Mouse (Mus musculus) mature B cell (primary cell): ENCODE measurements around the gene Abcc4.

Source experiments
- in situ Hi-C: fragments of 300-500 bp; cut with MboI; formaldehyde crosslinking; loops from 2 replicates; pipeline ENCODE4 v1.14.3; 2019

Gene Abcc4

GRCm38 (mm10) chr14:118705808-118706731 lies at the start of gene Abcc4:
Abcc4 (minus strand) TSS chr14:118706219.
- in situ Hi-C loops: no loop called here

- in situ Hi-C loops: no loop called here
Observed at GRCm38 (mm10) chr14:118751193-118751753, 45.3 kb upstream of the Abcc4 start.

- in situ Hi-C loops: no loop called here
Observed at GRCm38 (mm10) chr14:118750505-118751192, 44.6 kb upstream of the Abcc4 start.

- in situ Hi-C loops: no loop called here
Observed at GRCm38 (mm10) chr14:118749715-118750114, 43.7 kb upstream of the Abcc4 start.

GRCm38 (mm10) chr14:118749068-118749467 lies 43.0 kb upstream of the Abcc4 start:
- in situ Hi-C loops: no loop called here

GRCm38 (mm10) chr14:118742862-118743261 lies 36.8 kb upstream of the Abcc4 start:
- in situ Hi-C loops: no loop called here

- in situ Hi-C loops: no loop called here
Observed at GRCm38 (mm10) chr14:118741780-118742179, 35.8 kb upstream of the Abcc4 start.

- in situ Hi-C loops: no loop called here
Observed at GRCm38 (mm10) chr14:118737251-118737888, 31.4 kb upstream of the Abcc4 start.

- in situ Hi-C loops: no loop called here
Observed at GRCm38 (mm10) chr14:118735114-118735513, 29.1 kb upstream of the Abcc4 start.

- in situ Hi-C loops: no loop called here
Observed at GRCm38 (mm10) chr14:118733146-118733545, 27.1 kb upstream of the Abcc4 start.

GRCm38 (mm10) chr14:118730631-118731030 lies 24.6 kb upstream of the Abcc4 start:
- in situ Hi-C loops: no loop called here

- in situ Hi-C loops: no loop called here
Observed at GRCm38 (mm10) chr14:118725467-118725866, 19.4 kb upstream of the Abcc4 start.

GRCm38 (mm10) chr14:118723920-118724693 lies 18.1 kb upstream of the Abcc4 start:
- in situ Hi-C loops: no loop called here

- in situ Hi-C loops: no loop called here
Observed at GRCm38 (mm10) chr14:118719566-118720174, 13.7 kb upstream of the Abcc4 start.

- in situ Hi-C loops: no loop called here
Observed at GRCm38 (mm10) chr14:118718576-118718975, 12.6 kb upstream of the Abcc4 start.

GRCm38 (mm10) chr14:118716372-118717312 lies 10.6 kb upstream of the Abcc4 start:
- in situ Hi-C loops: no loop called here

GRCm38 (mm10) chr14:118714720-118715119 lies 8.7 kb upstream of the Abcc4 start:
- in situ Hi-C loops: no loop called here

- in situ Hi-C loops: no loop called here
Observed at GRCm38 (mm10) chr14:118714320-118714719, 8.3 kb upstream of the Abcc4 start.

GRCm38 (mm10) chr14:118713869-118714268 lies 7.8 kb upstream of the Abcc4 start:
- in situ Hi-C loops: no loop called here

- in situ Hi-C loops: no loop called here
Observed at GRCm38 (mm10) chr14:118713408-118713807, 7.4 kb upstream of the Abcc4 start.
